Mouse (Mus musculus): Measurements from ENCODE around the gene Slc1a3.

Slc1a3 gene

DNA sequence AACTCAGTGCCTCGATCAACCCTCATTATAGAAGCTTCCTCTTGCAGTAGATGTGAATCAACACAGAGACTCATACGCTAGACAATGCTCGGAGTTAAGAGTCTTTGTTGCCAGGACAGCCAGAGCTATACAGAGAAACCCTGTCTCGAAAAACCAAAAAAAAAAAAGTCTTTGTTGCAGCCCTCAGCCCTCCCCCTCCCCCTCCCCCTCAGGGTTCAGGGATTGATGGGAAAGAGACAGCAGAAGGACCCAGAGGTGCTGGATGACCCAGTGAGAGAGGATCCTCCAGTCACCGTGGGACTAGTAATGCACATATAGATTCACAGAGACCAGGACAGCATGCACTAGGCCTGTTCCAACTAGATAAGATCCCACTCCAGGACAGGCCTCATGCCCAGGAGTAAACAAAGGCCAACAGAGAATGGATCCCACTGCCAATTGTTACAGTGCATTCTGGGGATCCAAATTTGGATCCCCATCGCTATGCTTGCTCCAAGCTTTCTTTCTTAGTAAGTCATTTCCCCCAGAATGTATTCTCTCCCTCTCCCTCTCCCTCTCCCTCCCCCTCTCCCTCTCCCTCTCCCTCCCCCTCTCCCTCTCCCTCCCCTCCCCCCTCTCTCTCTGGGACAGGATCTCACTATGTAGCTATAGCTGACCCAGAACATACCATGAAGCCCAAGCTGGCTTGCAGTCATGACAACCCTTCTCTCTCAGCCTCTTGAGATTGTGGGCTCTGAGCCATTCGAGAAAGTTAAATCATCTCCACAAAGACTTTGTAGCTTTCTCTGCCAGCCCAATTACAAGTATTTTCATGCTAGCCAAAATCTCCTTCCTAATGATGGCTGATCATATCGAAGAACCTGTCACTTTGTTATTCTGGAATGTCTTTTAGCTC is 52.2 kb downstream of the Slc1a3 start:
- no peak for DNase-seq (ENCODE audit: low spot score in 2 of 2)

DNA sequence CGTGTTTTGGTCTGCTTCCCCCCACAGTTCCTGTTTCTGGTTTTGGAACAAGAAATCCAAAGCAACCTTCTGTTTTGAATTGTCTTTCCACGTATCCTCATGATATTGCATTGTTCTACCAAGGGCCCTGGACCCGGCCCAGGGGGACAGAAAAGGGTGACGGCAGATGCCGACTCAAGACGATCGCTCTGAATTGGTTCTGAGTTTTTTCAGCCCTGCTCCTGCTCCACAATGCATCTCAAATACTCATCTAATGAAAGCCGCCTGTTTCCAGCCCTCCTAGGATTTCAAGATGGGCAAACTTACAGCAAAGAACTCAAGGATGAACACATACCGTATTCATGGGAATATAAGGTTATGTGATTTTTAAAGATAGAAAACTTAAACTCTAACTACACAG is 55.3 kb downstream of the Slc1a3 start:
- DNase-seq (ENCODE audit: low spot score in 2 of 2): no peak

GRCm38 (mm10) chr15:8652637-8653036 is 57.9 kb downstream of the Slc1a3 start:
- no peak for DNase-seq (ENCODE audit: low spot score in 2 of 2)

- no peak for DNase-seq (ENCODE audit: low spot score in 2 of 2)
Observed at GRCm38 (mm10) chr15:8643997-8644692, 66.4 kb downstream of the Slc1a3 start.

- no peak for DNase-seq (ENCODE audit: low spot score in 2 of 2)
Observed at GRCm38 (mm10) chr15:8639856-8640255, 70.7 kb downstream of the Slc1a3 start.

DNA sequence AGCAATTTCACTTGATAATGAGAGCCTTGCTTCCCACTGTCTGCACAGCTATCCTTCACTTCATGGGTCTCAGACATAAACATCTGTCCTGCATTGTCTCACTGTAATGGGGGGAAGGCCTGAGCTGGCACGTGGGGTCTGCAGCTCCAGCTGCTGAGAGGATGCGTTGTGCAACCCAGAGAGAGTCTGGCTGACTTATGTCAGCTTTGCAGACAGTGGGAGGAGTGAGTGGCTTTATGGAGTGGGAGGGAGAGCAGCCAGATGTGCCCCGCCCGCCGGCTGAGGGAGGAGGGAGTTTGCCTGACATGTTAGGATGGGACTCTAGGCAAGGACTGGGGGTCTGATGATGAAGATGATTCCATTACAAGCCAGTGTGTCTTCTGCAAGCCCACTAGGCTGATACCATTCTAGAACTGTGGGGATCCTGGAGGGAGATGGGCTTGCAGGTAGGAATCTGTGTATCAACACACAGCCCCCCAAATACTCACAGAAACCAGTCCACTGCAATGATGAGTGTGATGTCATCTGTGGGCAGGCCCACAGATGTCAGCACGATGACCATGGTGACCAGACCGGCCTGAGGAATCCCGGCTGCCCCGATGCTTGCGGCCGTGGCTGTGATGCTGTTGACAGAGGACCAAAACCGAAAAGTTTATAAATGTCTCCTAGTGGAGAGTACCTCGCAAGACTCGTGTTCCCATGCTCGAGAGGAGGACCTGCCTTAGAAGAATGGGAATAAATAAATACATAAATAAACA is 71.8 kb downstream of the Slc1a3 start:
- no peak for DNase-seq (ENCODE audit: low spot score in 2 of 2)

DNA sequence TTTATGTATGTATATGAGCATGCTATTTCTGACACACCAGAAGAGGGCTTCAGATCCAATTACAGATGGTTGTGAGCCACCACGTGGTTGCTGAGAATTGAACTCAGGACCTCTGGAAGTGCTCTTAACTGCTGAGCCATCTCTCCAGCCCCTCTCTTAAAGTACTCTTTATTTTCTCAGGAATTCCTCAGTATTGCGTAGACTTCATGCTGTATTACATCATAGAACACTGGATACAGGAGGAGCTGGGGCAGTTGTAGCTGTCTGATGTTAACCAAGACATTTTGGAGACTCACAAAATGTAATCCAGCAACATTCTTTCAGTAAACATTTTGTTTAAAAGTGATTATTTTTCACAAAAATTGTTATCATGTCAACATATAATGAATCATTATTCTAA is 73.3 kb downstream of the Slc1a3 start:
- DNase-seq (ENCODE audit: low spot score in 2 of 2): no peak

- no peak for DNase-seq (ENCODE audit: low spot score in 2 of 2)
Observed at GRCm38 (mm10) chr15:8635974-8636373, 74.6 kb downstream of the Slc1a3 start.

- no peak for DNase-seq (ENCODE audit: low spot score in 2 of 2)
Observed at GRCm38 (mm10) chr15:8634807-8635206, 75.8 kb downstream of the Slc1a3 start.

DNA sequence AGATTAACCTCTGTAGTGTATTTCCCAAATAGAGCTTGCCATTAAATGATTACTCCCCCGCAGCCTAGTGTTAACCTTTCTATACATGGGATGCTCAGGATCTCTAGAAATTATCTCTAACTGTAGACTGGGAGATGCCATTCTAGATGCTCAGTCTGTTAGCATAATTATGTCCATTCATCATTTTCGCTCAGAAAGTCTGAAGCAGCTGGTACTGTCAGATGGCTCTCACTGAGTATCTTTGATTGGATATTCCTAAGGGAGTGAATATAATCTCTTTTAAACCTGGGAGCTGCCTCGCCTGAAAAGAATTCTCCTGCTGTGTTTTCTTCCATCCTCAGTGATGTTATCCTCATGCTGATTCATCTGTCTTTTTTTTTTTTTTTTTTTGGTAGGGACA is 76.2 kb downstream of the Slc1a3 start:
- DNase-seq (ENCODE audit: low spot score in 2 of 2): no peak

GRCm38 (mm10) chr15:8633375-8633774 is 77.2 kb downstream of the Slc1a3 start:
- peak; percentile 37 to 67 for DNase-seq (ENCODE audit: low spot score in 2 of 2)

DNA sequence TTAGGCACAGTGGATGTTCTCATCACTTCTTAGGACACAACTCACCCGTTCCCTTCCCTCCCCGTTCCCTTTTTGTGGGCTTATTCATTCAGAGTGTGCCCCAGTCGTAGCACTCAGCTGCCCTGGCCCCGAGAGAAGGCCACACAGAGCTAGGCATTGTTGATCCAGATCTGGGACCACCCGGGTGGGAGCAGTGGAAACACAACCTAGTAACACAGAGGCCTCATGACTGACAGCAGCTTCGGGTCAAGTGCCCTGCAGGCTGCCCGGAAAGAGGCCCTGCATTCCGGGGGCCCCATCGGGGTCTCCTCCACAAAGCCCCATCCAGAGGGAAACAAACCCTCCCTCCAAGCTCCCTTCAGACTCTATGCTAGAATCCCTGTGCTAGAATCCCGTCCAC is 78.2 kb downstream of the Slc1a3 start:
- no peak for DNase-seq (ENCODE audit: low spot score in 2 of 2)

GRCm38 (mm10) chr15:8629317-8629831 is 81.2 kb downstream of the Slc1a3 start:
- peak in 1 of 2 experiments; percentile 32 for DNase-seq (ENCODE audit: low spot score in 2 of 2)

DNA sequence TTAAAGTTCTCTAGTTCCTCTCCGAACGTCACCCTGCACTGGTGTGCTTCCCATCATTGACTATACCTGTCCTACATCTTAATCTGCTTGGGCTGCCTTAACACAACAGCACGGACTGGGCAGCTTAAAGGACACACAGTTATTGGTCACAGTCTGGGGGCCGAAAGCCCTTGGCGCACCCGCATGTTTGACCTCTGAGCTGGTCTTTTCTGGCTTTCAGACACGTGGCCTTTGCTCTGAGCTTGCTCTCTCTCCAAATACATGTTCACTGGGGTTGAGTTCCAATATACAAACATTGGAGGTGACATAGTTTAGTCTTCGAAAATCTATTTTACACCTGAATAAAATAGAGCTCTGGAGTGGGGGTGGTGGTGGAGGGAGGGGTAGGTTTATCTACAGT is 82.4 kb downstream of the Slc1a3 start:
- no peak for DNase-seq (ENCODE audit: low spot score in 2 of 2)

DNA sequence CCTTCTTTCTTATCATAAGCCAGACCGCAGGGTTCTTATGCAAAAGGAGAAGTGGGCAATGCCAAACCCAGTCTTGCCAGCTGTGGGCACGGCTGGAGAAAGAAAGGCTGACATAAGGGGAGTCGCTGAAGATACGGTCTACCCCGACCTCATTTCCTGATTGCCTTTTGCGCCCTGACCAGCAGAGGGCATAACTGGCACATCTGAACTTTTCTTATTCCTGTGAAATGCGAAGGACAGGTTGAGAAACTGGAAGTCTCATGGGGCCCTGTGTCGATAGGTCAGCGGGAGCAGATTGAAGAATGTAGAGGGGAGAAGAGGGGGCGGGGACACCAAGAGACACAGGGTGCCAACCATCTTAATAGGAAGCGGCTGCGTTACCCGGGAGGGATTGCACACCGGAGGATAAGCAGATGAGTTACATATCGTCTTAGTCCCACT is 83.4 kb downstream of the Slc1a3 start:
- DNase-seq (ENCODE audit: low spot score in 2 of 2): peak; percentile 47 to 63

GRCm38 (mm10) chr15:8625370-8625769 is 85.2 kb downstream of the Slc1a3 start:
- DNase-seq (ENCODE audit: low spot score in 2 of 2): peak; percentile 33 to 66

GRCm38 (mm10) chr15:8623879-8624278 is 86.7 kb downstream of the Slc1a3 start:
- no peak for DNase-seq (ENCODE audit: low spot score in 2 of 2)

DNA sequence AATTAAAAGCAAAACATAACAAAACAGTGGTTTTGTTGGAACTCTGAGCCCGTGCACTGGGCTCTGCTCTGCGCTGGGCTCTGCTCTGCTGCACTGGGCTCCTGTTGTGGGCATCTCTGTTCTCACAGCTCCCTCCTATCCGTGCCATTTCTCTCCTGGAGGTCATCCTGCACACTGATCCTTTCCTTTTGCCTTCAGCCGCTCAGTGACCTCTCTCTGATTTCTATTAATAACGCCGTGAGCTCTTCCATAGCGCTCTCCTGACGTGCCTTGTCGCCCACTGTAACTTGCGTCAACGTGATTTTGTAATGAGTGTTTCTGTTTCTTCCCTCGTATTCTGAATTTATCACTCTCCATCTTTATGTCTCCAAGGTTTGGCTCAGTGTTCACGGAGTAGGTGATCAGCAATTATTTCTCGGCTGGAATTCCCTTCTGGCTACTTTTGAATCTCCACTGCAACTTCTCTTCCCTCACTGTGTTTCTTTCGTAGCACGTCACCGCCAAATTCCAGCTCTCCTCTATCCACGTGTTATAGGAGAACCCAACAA is 91.0 kb downstream of the Slc1a3 start:
- no peak for DNase-seq (ENCODE audit: low spot score in 2 of 2)

GRCm38 (mm10) chr15:8616290-8616689 is 94.3 kb downstream of the Slc1a3 start:
- no peak for DNase-seq (ENCODE audit: low spot score in 2 of 2)

DNA sequence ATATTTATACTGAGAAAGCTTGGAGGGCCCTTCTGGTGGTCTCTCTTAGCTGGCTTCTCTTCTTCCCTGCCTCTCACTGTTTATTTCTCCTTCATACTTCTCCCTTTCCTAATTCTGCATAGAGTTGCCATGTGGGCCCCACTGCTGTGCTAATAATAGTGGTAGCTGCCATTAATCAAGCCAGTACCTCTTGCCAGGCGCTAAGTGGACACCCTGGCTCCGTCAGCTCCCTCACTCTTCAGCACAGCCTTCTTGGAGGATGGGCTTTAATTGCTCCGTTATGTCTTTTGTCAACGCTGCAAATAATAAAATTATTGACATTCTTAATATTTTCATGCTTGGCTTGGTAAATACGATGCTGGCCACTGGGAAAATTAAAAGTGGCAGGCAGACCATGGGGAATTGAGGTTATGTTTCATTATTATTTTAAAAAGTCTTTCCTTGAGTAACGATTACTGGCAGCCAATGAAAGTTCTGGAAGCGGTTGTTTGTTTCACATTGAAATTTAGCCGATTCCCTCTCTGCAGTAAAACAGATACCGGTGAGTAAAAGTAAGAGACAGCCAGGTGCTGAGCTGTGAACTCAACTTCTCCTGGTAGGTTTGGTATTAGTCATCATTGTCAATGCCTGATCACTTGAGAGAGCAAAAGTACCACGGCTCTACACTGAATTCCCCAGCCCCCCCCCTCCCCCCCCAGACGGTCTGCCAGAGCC is 94.9 kb downstream of the Slc1a3 start:
- DNase-seq (ENCODE audit: low spot score in 2 of 2): no peak

- no peak for DNase-seq (ENCODE audit: low spot score in 2 of 2)
Observed at GRCm38 (mm10) chr15:8614701-8615100, 95.9 kb downstream of the Slc1a3 start.

All from thymus, postnatal 10 days (tissue).